Mouse (Mus musculus): ENCODE data around the gene Mtor. TPM values are rescaled to one million over a fixed set of nuclear protein-coding genes. Genes with fewer than 3 reads are reported as not detected.

Gene Mtor
- polyA plus RNA-seq, 1 experiment from 2014 or later, result 23.6 TPM

GRCm38 (mm10) chr4:148433813-148434212 lies 14.6 kb upstream of the Mtor start:
- WGBS (ENCODE audit: insufficient replicate concordance), result 77% methylated on average over 5 of the region's 5 CpGs
- Histone ChIP-seq H3K4me3 (ENCODE audit: low read depth, low read length) (no peak overlapping the region), H3K27me3 (ENCODE audit: control insufficient read depth, insufficient read depth, low read length) (no peaks in the 10 kb centered on the region), H3K27ac (ENCODE audit: low read depth, low read length) (no peak overlapping the region), H3K4me1 (ENCODE audit: control insufficient read depth, insufficient read depth, low read length) (peaks cover 6% of the 10 kb centered on the region; the same call in 1 of the 2 replicates), H3K9me3 (replicated peaks; ENCODE audit: control insufficient read depth, low read length) (no peaks in the 10 kb centered on the region), H3K9ac (ENCODE audit: low read depth, low read length) (no peak overlapping the region), H3K4me2 (no peak overlapping the region), H3K36me3 (ENCODE audit: control insufficient read depth, insufficient read depth, low read length) (no peaks in the 10 kb centered on the region; the same call in 1 of the 2 replicates)
- ATAC-seq (replicated peaks; ENCODE audit: insufficient number of reproducible peaks, low FRiP score, low TSS enrichment), result no peak

- ATAC-seq (replicated peaks; ENCODE audit: insufficient number of reproducible peaks, low FRiP score, low TSS enrichment), result no peak
- Histone ChIP-seq H3K36me3 (ENCODE audit: control insufficient read depth, insufficient read depth, low read length) (no peaks in the 10 kb centered on the region; the same call in 1 of the 2 replicates), H3K4me1 (ENCODE audit: control insufficient read depth, insufficient read depth, low read length) (peaks cover 6% of the 10 kb centered on the region; the same call in 1 of the 2 replicates), H3K4me2 (no peak overlapping the region), H3K4me3 (ENCODE audit: low read depth, low read length) (no peak overlapping the region), H3K9me3 (replicated peaks; ENCODE audit: control insufficient read depth, low read length) (no peaks in the 10 kb centered on the region), H3K9ac (ENCODE audit: low read depth, low read length) (no peak overlapping the region), H3K27me3 (ENCODE audit: control insufficient read depth, insufficient read depth, low read length) (no peaks in the 10 kb centered on the region), H3K27ac (ENCODE audit: low read depth, low read length) (no peak overlapping the region)
- 79% methylated on average over 4 of the region's 4 CpGs for WGBS (ENCODE audit: insufficient replicate concordance)
Measured at GRCm38 (mm10) chr4:148434554-148434953, 13.9 kb upstream of the Mtor start.

- no peak overlapping the region for H3K4me3 ChIP-seq (ENCODE audit: low read depth, low read length)
- 83% methylated on average over 3 of the region's 3 CpGs for WGBS (ENCODE audit: insufficient replicate concordance)
- H3K36me3 ChIP-seq (ENCODE audit: control insufficient read depth, insufficient read depth, low read length), result no peaks in the 10 kb centered on the region; the same call in 1 of the 2 replicates
- H3K9ac ChIP-seq (ENCODE audit: low read depth, low read length), result no peak overlapping the region
- H3K4me1 ChIP-seq (ENCODE audit: control insufficient read depth, insufficient read depth, low read length), result peaks cover 6% of the 10 kb centered on the region; the same call in 1 of the 2 replicates
- H3K27me3 ChIP-seq (ENCODE audit: control insufficient read depth, insufficient read depth, low read length), result no peaks in the 10 kb centered on the region
- H3K4me2 ChIP-seq, result no peak overlapping the region
- no peak for ATAC-seq (replicated peaks; ENCODE audit: insufficient number of reproducible peaks, low FRiP score, low TSS enrichment)
- H3K27ac ChIP-seq (ENCODE audit: low read depth, low read length), result no peak overlapping the region
- no peaks in the 10 kb centered on the region for H3K9me3 ChIP-seq (replicated peaks; ENCODE audit: control insufficient read depth, low read length)
Measured at GRCm38 (mm10) chr4:148435106-148435505, 13.3 kb upstream of the Mtor start.

- Histone ChIP-seq H3K9me3 (replicated peaks; ENCODE audit: control insufficient read depth, low read length) (no peaks in the 10 kb centered on the region), H3K4me3 (ENCODE audit: low read depth, low read length) (no peak overlapping the region), H3K36me3 (ENCODE audit: control insufficient read depth, insufficient read depth, low read length) (no peaks in the 10 kb centered on the region; the same call in 1 of the 2 replicates), H3K4me1 (ENCODE audit: control insufficient read depth, insufficient read depth, low read length) (peaks cover 6% of the 10 kb centered on the region; the same call in 1 of the 2 replicates), H3K27ac (ENCODE audit: low read depth, low read length) (no peak overlapping the region), H3K9ac (ENCODE audit: low read depth, low read length) (no peak overlapping the region), H3K27me3 (ENCODE audit: control insufficient read depth, insufficient read depth, low read length) (no peaks in the 10 kb centered on the region), H3K4me2 (no peak overlapping the region)
- WGBS (ENCODE audit: insufficient replicate concordance), result 65% methylated on average over 6 of the region's 6 CpGs
- ATAC-seq (replicated peaks; ENCODE audit: insufficient number of reproducible peaks, low FRiP score, low TSS enrichment), result no peak
Measured at GRCm38 (mm10) chr4:148435657-148436330, 12.6 kb upstream of the Mtor start.

GRCm38 (mm10) chr4:148441931-148442330 lies 6.5 kb upstream of the Mtor start:
- WGBS (ENCODE audit: insufficient replicate concordance), result 89% methylated on average over 5 of the region's 5 CpGs
- Histone ChIP-seq H3K36me3 (ENCODE audit: control insufficient read depth, insufficient read depth, low read length) (no peaks in the 10 kb centered on the region), H3K4me1 (ENCODE audit: control insufficient read depth, insufficient read depth, low read length) (peaks cover 7% of the 10 kb centered on the region), H3K27me3 (ENCODE audit: control insufficient read depth, insufficient read depth, low read length) (no peaks in the 10 kb centered on the region), H3K9me3 (replicated peaks; ENCODE audit: control insufficient read depth, low read length) (no peaks in the 10 kb centered on the region), H3K4me2 (no peak overlapping the region), H3K4me3 (ENCODE audit: low read depth, low read length) (no peak overlapping the region), H3K27ac (ENCODE audit: low read depth, low read length) (no peak overlapping the region), H3K9ac (ENCODE audit: low read depth, low read length) (no peak overlapping the region)
- ATAC-seq (replicated peaks; ENCODE audit: insufficient number of reproducible peaks, low FRiP score, low TSS enrichment), result no peak

- no peak for ATAC-seq (replicated peaks; ENCODE audit: insufficient number of reproducible peaks, low FRiP score, low TSS enrichment)
- no peak overlapping the region for H3K4me3 ChIP-seq (ENCODE audit: low read depth, low read length)
- H3K9ac ChIP-seq (ENCODE audit: low read depth, low read length), result no peak overlapping the region
- no peaks in the 10 kb centered on the region for H3K27me3 ChIP-seq (ENCODE audit: control insufficient read depth, insufficient read depth, low read length)
- no peaks in the 10 kb centered on the region for H3K36me3 ChIP-seq (ENCODE audit: control insufficient read depth, insufficient read depth, low read length)
- WGBS (ENCODE audit: insufficient replicate concordance), result 89% methylated on average over 7 of the region's 7 CpGs
- no peak overlapping the region for H3K27ac ChIP-seq (ENCODE audit: low read depth, low read length)
- no peaks in the 10 kb centered on the region for H3K9me3 ChIP-seq (replicated peaks; ENCODE audit: control insufficient read depth, low read length)
- H3K4me1 ChIP-seq (ENCODE audit: control insufficient read depth, insufficient read depth, low read length), result peaks cover 7% of the 10 kb centered on the region
- H3K4me2 ChIP-seq, result no peak overlapping the region
Measured at GRCm38 (mm10) chr4:148442598-148442997, 5.8 kb upstream of the Mtor start.

- H3K27ac ChIP-seq (ENCODE audit: low read depth, low read length), result peak within 1 kb of the TSS; percentile 72
- no peaks in the 10 kb centered on the region for H3K27me3 ChIP-seq (ENCODE audit: control insufficient read depth, insufficient read depth, low read length)
- H3K4me3 ChIP-seq (ENCODE audit: low read depth, low read length), result peak within 1 kb of the TSS; percentile 73
- WGBS (ENCODE audit: insufficient replicate concordance), result under 1% methylated on average over 46 of the region's 46 CpGs
- H3K36me3 ChIP-seq (ENCODE audit: control insufficient read depth, insufficient read depth, low read length), result no peaks in the 10 kb centered on the region
- H3K4me1 ChIP-seq (ENCODE audit: control insufficient read depth, insufficient read depth, low read length), result peaks cover 12% of the 10 kb centered on the region
- ATAC-seq (replicated peaks; ENCODE audit: insufficient number of reproducible peaks, low FRiP score, low TSS enrichment), result peak; percentile 78
- H3K9me3 ChIP-seq (replicated peaks; ENCODE audit: control insufficient read depth, low read length), result no peaks in the 10 kb centered on the region
- peak within 1 kb of the TSS; percentile 90 for H3K9ac ChIP-seq (ENCODE audit: low read depth, low read length)
- peak within 1 kb of the TSS; percentile 94 for H3K4me2 ChIP-seq
Measured at GRCm38 (mm10) chr4:148444250-148444967, 4.0 kb upstream of the Mtor start, which contains the start of gene Ubiad1. Ubiad1 (minus strand) TSS chr4:148444771.

GRCm38 (mm10) chr4:148448853-148449245 lies 438 bp downstream of the Mtor start:
- peak overlapping the region; percentile 93 for H3K9ac ChIP-seq (ENCODE audit: low read depth, low read length)
- peak overlapping the region; percentile 63 for H3K4me2 ChIP-seq
- peaks cover 9% of the 10 kb centered on the region for H3K36me3 ChIP-seq (ENCODE audit: control insufficient read depth, insufficient read depth, low read length)
- H3K4me3 ChIP-seq (ENCODE audit: low read depth, low read length), result peak overlapping the region; percentile 96
- peak overlapping the region; percentile 54; the same call in 1 of the 2 replicates for H3K27ac ChIP-seq (ENCODE audit: low read depth, low read length)
- H3K27me3 ChIP-seq (ENCODE audit: control insufficient read depth, insufficient read depth, low read length), result no peaks in the 10 kb centered on the region
- under 1% methylated on average over 13 of the region's 15 CpGs for WGBS (ENCODE audit: insufficient replicate concordance)
- no peaks in the 10 kb centered on the region for H3K9me3 ChIP-seq (replicated peaks; ENCODE audit: control insufficient read depth, low read length)
- peaks cover 8% of the 10 kb centered on the region for H3K4me1 ChIP-seq (ENCODE audit: control insufficient read depth, insufficient read depth, low read length)
- no peak for ATAC-seq (replicated peaks; ENCODE audit: insufficient number of reproducible peaks, low FRiP score, low TSS enrichment)
